Mouse (Mus musculus) liver, adult (tissue): Measurements from ENCODE around the gene Adam19.

ENCODE experiments used
- GATA4 ChIP-seq: IDR thresholded peaks from 2 replicates; pipeline ENCODE4 v1.6.1; 2014; ENCODE audit warnings: mild to moderate bottlenecking, low read length; ENCODE audit not compliant: insufficient replicate concordance

Gene Adam19

DNA sequence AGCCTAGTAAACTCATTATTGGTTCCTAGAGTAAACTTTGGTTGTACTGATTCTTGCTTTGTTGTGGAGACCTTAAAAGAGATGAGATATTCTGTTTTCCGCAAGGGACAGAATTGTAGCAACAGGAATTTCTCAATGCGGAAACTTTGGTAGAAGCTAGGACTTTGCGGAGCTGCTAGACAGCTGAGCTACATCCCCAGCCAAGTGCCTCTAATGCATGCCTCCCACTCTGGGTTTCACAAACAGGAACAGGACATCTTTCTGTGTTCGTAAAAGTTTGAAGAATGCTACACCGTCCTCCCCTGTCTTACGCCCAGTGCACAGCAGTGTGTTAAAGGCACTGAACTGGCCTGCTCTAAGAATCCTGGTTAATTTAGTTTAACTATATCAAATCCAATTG, 120.4 kb downstream of the Adam19 start:
- no peak for TF ChIP-seq GATA4

GRCm38 (mm10) chr11:46177246-46178043, 121.7 kb downstream of the Adam19 start:
- no peak for TF ChIP-seq GATA4

DNA sequence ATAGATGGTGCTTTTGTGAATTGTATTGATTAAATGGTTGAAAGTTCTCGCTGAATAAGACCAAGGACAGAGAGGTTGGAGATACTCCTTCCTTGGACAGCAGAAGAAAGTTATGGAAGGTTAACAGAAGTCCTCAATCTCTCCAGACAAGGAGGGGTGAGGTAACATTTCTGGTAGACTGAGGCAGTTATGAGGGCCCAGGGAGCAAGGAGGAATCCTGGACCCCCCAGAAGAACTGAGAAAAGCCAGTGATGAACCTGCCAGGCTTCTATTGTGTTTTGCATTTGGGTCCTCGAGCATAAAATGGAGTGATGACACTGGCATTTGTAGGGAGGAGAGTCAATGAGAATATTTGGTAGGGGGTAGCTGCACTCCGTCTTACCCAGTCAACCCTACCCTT, 129.2 kb downstream of the Adam19 start:
- TF ChIP-seq GATA4 = no peak

DNA sequence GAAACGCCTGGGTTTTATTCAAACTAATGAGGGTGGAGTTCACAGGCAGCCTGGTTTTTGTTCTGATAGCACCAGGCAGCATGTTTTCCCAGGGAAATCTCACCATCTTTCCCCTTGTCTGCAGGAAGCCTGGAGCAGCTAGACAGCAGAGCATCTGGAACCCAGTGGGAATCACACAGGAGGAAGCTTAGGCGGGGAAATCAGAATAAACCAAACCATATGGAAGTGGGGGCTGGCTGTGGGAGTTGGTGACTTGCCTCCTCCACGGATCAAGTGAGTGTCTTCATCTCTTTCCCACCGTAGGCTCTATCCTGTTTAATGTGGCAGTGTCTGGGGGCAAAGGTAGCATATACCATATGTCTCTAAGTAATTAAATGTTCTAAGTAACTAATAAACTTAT, 129.7 kb downstream of the Adam19 start:
- no peak for TF ChIP-seq GATA4

DNA sequence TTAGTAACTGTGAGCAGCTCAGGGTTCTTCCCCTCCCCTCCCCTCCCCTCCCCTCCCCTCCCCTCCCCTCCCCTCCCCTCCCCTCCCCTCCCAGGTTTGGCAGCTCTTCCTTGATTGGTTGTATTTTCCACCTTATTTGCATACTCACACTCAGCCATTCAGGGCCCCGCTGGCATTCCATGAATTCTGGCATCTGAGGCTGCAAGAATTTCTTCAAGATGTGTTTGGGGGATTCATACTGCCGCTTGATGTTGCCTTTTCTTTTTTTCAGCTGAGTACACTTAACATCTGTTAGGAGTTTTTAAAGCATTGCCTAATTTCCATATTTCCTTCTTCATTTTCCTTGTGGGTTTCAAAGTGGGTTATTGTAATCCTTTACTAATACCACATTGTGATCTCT, 132.5 kb downstream of the Adam19 start:
- no peak for TF ChIP-seq GATA4

DNA sequence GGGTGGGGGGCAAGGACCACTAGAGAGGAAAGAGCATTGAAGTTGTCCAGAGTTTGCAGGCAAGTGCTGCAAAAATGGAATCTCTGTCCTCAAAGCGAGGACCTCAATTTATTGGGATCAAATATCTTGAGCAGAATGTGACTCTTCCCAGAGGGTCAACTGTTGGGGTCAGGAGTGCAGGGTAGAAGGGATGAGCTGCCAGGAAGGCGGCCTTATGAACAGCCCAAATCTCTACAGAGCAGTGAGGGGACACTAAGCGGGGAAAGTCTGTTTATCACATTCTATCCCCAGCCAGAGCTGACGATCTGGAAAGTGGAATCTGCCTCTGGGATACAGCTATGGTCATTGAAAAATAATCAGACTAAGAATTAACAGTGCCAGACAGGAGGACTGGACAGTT, 138.4 kb downstream of the Adam19 start:
- TF ChIP-seq GATA4 = no peak
